Mouse (Mus musculus): ENCODE data around the gene Gtse1.

The Gtse1 gene

DNA sequence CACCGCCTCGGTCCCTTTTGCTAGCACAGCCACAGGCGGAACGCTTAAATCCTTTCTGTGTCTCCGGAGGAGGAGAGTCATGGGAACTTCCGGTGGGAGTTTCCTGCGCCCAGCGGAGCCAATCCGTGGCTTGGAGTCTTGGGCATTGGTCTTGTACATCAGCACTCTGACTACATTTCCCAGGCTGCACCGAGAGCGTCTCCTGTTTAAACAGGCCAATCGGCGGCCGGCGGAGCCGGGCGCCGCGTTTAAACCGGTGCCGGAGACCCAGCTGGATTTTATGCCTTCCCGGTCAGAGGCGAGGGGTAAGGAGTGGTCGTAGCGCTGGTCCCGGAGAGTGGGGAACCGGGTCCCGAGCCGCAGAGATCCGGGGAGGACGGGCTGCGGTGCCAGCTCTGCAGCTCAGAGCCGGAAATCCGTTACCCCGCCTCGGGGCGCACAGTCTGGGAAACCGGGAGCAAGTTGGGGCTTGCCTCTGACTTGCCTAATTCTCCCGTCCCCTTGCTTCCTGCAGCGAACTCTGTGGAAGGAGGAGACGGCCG lies at the start of gene Gtse1:
Gene Gtse1, plus strand, starts transcription at position 256 of the 542 bp plus-strand sequence.
- in situ Hi-C loops (cut with MboI, MseI), result loop anchor here in 1 of 2 experiments (25.0 kb wide), 1 partner anchor 247 kb away; no protein-coding TSS in a partner anchor

DNA sequence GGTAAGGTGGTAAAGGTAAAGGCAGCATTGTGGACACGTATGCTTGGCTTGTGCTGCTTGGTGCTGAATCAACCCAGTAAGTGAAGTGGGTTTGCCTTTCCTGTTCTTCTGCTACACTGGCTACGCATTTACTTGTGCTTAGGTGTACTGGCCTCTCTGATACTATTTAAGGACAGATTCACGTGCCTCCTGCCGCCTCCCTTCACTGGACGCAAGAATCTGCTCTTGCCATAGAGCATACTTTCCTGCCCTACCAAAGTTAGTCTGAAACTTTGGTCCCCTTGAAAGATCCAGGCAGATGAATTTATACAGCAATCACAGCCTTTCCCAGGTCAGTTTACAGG lies 49.1 kb upstream of the Gtse1 start:
- in situ Hi-C loops (cut with MboI, MseI), result no loop called here

DNA sequence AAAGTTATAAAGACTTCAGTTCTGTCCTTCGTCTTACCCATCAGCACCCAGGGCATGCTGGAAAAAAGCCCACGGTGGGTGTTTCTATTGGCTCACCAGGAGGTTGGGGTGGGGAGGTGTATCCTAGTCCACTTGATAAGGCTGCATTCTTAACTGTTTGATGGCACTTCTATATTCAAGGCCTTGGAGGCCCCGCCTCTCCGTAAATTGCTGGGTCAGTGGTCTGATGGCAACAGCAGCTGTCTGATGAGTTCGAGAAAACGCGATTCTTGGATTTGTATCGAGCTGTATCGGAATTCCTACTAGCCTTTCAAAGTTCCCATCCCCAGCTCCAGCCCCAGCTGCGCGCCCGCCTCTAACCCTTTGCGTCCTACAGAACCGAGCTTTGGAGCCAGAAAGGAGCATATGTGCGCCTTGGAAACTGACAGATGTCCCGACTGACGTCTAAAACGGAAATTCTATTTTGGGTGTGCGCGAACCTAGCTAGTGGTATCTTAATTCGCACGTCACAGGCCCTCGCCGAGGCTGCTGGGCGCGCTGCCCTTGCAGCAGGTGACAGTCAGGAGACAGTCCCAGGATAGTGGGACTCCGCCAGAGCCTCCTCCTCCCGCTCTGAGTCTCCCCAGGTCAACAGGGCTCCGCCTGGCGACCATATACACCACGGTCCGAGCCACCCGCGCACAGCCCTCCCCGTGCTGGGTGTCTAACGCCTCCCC lies 48.6 kb upstream of the Gtse1 start:
- in situ Hi-C loops (cut with MboI, MseI), result no loop called here

GRCm38 (mm10) chr15:85811535-85812277 lies 47.8 kb upstream of the Gtse1 start, which contains the start of gene Cdpf1:
Cdpf1 (minus strand) TSS chr15:85811697.
- in situ Hi-C loops (cut with MboI, MseI), result no loop called here

DNA sequence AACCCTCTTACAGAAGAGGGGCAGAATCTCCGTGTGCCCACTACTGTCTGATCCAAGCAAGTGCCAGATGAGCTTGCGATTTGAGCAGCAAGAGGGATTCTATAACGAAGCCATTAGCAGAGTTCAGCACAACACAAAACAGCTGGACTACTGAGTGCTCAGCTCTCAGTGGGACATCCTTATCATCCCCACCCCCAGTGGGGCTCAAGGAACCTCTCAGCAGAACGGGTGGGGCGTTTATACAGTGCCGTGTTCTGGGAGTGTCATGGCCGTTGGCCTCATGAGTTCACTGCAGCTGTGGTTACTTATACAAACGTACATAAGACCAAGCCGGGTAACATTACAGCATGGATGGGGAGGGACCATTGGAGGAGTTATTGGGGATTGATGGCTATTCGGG lies 46.1 kb upstream of the Gtse1 start:
- in situ Hi-C loops (cut with MboI, MseI), result no loop called here

DNA sequence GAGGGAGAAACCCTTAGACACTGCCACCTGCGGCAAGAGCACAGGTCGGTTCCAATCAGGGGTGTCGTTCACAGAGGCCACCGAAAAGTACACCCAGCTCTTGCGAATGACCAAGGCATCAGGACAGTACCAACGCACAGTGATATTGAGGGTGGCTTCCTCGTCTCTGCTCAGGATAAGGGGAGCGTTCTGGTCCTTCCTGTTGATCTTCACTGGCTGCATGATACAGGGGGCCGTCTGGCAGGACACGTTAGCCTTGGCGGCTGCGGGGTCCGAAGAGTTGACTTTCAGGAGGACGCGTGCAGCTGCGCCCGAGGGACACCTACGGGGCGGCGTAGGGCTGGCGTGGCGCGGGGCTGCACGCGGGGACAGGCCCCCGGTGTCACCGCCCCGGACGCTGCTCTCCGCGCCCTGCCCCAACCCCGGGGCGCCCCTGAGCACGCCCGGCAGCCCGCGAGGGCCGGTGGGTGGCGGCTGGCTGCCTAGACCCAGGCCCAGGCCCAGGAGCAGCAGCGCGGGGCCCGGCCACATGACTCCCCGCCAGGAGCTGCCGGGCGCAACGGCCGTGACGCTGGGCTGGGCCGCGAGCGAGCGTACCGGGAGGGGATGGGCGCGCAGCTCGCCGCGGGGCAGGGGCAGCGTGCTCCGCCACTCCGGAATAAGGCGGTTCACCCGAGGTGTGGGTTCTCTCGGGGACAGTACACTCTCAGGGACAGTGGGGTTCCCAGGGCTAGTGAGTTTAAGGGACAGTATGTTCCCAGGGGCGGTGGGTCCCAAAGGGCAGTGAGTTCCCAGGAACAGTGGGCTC lies 38.1 kb upstream of the Gtse1 start, which contains the start of gene Pkdrej:
Gene Pkdrej, minus strand, starts transcription at position 532 of the 808 bp plus-strand sequence.
- in situ Hi-C loops (cut with MboI, MseI), result no loop called here

- in situ Hi-C loops (cut with MboI, MseI), result no loop called here
These were observed 37.6 kb upstream of the Gtse1 start for GRCm38 (mm10) chr15:85822011-85822359.

GRCm38 (mm10) chr15:85826676-85827075 lies 32.9 kb upstream of the Gtse1 start:
- in situ Hi-C loops (cut with MboI, MseI), result no loop called here

DNA sequence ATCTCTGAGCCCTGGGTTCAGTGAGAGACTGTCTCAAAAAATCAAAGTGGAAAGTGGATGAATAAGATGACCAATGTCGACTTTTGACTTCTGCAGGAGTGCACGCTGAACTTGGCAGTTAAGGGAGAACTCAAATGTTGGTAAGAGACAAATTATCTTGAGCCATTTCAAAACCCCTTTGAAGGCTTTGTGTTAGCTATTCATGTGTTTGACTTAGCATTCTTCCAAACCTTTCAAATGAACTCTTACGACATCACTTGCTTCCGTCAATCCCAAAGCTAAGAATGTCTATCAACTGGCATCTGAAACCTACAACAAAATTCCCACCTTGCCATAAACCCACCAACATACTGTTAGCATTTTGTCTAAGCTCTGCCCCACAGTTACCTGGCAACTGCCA lies 31.5 kb upstream of the Gtse1 start:
- in situ Hi-C loops (cut with MboI, MseI), result no loop called here

- in situ Hi-C loops (cut with MboI, MseI), result no loop called here
These were observed 30.1 kb upstream of the Gtse1 start for GRCm38 (mm10) chr15:85829470-85829869.

- in situ Hi-C loops (cut with MboI, MseI), result no loop called here
These were observed 27.5 kb upstream of the Gtse1 start, which contains the start of gene Ttc38 for GRCm38 (mm10) chr15:85831954-85832590. Ttc38 (plus strand) TSS chr15:85832306.

GRCm38 (mm10) chr15:85832599-85832998 lies 26.9 kb upstream of the Gtse1 start:
- in situ Hi-C loops (cut with MboI, MseI), result no loop called here

GRCm38 (mm10) chr15:85835335-85835734 lies 24.2 kb upstream of the Gtse1 start:
- in situ Hi-C loops (cut with MboI, MseI), result no loop called here

DNA sequence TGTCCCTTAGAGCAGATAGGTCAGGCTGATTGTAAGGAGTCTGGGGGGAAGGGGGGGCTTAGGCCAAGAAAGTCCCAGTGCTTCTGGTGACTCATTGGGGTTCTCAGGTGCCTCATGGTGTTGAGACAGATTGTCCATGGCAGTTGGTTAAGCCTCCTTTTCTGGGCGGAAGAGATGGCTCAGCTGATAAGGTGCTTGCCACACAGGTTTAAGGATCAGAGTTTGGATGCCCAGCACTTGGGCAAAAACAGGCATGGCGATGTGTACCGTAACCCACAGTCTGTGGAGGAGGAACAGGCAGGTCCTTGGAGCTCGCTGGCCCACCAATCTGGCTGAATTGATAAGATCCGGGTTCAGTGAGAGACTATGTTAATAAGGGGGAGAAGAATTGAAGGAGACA lies 22.7 kb upstream of the Gtse1 start:
- in situ Hi-C loops (cut with MboI, MseI), result no loop called here

GRCm38 (mm10) chr15:85840983-85841382 lies 18.6 kb upstream of the Gtse1 start:
- in situ Hi-C loops (cut with MboI, MseI), result loop anchor here (5.0 kb wide), 1 partner anchor 124 kb away; no protein-coding TSS in a partner anchor

- in situ Hi-C loops (cut with MboI, MseI), result loop anchor here (5.0 kb wide), 1 partner anchor 125 kb away; no protein-coding TSS in a partner anchor
These were observed 17.7 kb upstream of the Gtse1 start for GRCm38 (mm10) chr15:85841796-85842360.

DNA sequence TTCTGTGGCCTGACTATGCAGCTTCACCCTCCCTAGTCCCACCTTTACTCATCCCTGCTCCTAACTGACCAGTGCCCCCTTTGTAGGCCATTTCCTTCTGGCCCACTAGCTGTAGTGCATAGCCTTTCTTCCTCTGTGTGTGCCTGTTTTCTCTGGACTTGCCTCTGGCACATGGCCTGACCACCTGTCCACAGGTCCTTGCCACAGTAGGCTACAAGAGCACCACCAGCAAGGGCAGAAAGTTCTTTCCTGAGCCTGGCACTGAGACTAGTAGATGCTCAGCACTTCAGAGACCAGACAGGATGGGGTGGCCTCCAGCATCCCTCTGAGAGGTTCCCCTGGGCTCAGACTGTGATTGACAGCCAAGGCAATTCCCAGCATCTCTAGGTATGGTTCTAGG lies 14.5 kb upstream of the Gtse1 start:
- in situ Hi-C loops (cut with MboI, MseI), result no loop called here

DNA sequence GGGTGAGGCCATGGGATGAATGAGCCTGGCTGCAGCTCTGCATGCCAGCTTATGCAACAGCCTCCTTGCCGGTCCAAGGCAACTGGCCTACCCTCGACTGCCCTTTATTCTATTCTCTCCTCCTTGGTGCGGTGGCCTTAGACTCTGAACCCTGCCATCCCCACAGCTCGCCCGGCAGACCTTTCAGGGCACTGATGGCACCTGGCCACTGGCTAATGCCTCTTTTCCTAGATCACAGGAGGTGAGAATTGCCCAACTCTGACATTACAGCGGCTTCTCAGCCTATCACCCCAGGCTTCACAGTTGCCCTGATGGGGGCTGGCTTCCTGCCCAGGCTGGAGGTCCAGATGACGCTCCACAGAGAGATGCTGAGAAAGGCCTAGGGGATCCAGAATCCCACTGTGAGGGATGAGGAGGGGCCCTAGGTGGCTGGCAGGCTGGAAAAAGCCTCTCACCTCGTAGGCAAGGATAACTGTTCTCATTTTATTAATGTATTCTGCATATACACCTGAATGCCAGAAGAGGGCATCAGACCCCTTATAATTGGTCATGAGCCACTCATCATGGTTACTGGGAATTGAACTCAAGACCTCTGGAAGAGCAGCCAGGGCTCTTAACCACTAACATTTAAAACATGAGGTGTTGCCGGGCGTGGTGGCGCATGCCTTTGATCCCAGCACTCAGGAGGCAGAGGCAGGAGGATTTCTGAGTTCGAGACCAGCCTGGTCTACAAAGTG lies 7.7 kb upstream of the Gtse1 start:
- in situ Hi-C loops (cut with MboI, MseI), result loop anchor here (5.0 to 25.0 kb wide), 2 partner anchors 220 to 240 kb away; no protein-coding TSS in a partner anchor

DNA sequence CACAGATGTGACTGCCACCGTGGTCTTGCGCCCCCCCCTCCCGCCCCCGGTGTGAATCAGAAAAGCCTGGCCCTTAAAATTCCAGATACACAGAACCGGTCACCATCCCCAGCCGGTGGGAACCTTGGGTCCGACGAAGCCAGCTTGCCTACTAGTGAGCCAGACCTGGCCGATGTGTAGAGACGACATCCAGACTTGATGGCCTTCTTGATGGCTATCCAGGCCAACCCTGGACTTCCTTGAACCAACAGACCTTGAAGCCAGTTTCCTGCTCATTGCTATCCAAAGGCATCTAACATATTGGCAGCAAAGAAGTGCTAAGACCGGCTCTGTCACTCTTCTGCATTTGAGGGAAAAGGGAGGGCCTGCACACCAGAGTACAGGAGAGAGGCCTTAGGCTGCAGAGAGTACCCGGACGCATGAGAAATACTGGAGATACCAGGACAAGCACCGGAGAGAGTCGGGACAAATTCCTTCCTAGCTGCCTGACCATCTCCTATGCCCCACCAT lies 510 bp upstream of the Gtse1 start:
- in situ Hi-C loops (cut with MboI, MseI), result loop anchor here in 1 of 2 experiments (25.0 kb wide), 1 partner anchor 247 kb away; no protein-coding TSS in a partner anchor

GRCm38 (mm10) chr15:85865913-85866312 lies 6.4 kb downstream of the Gtse1 start:
- in situ Hi-C loops (cut with MboI, MseI), result loop anchor here in 1 of 2 experiments (25.0 kb wide), 1 partner anchor 254 kb away; no protein-coding TSS in a partner anchor
